Mouse (Mus musculus): ENCODE results near the gene Grid2.

DNA sequence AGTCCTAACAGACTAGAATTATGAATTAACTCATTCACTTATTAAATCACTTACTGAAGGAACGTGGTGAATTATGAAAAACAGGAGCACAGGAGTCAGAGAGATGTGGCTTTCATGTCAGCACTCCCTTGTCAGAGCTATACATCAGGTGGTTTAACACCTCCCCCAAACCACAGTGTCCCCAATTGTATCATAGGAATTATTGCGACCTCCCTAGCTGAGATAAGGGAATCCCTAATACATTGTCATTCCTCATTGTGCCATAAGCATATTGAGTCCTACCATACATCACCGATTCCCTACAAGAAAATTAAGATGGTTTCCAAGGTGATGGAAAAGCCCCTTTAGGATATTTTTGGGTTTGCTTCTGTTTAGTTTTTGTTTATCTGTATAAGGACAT is 1224.2 kb downstream of the Grid2 start:
- TF ChIP-seq GATA1 (IDR thresholded peaks at IDR 0.05; ENCODE audit: borderline replicate concordance, low read length), result no peak
- no peak for TF ChIP-seq FLI1 (IDR thresholded peaks at IDR 0.05; ENCODE audit: low read length)

All from megakaryocyte, embryonic 14.5 days (primary cell).